Mouse (Mus musculus) olfactory bulb, adult 2 months (tissue): ENCODE results near the gene Rassf8.

Experiments used
- CTCF ChIP-seq: fragments of 200-500 bp; IDR thresholded peaks from 2 replicates; pipeline ENCODE4 v1.5.1; 2012; ENCODE audit warnings: low read depth, mild to moderate bottlenecking, low read length, moderate library complexity; ENCODE audit not compliant: insufficient read depth
- POLR2A ChIP-seq: fragments of 200-500 bp; IDR thresholded peaks from 2 replicates; pipeline ENCODE4 v1.6.1; 2012; ENCODE audit warnings: mild to moderate bottlenecking, low read depth, low read length, moderate library complexity; ENCODE audit not compliant: insufficient read depth

GRCm38 (mm10) chr6:145756640-145757005, 10.1 kb downstream of the Rassf8 start:
- TF ChIP-seq CTCF, result no peak
- TF ChIP-seq POLR2A, result no peak
